Mouse (Mus musculus) heart, postnatal 0 days (tissue): ENCODE data around the gene Setd3. TPM values are rescaled to one million over a fixed set of nuclear protein-coding genes. Genes with fewer than 3 reads are reported as not detected.

Experiments
- ATAC-seq: fragments of 200-750 bp; cut with Nextera tagmentation; 2 replicates; pipeline ENCODE4 v1.8.0; 2017; ENCODE audit warnings: low read depth, moderate number of reproducible peaks, moderate library complexity; ENCODE audit not compliant: insufficient read depth
- DNase-seq: peaks from one replicate; pipeline ENCODE4 v3.0.0-alpha.2; 2016; ENCODE audit warnings: low spot score
- H3K27ac ChIP-seq: fragments of 300-500 bp; sonication (generic); 2 replicates; pipeline ENCODE4 v1.5.1; 2014; ENCODE audit warnings: low read depth, mild to moderate bottlenecking
- H3K27me3 ChIP-seq: fragments of 300-500 bp; sonication (generic); 2 replicates; pipeline ENCODE4 v1.6.1; 2014; ENCODE audit warnings: low read length, mixed read lengths; ENCODE audit not compliant: control insufficient read depth, insufficient read depth
- H3K36me3 ChIP-seq: fragments of 300-500 bp; sonication (generic); replicated peaks from 2 replicates; pipeline ENCODE4 v1.6.1; 2014; ENCODE audit warnings: low read length, mixed read lengths; ENCODE audit not compliant: control insufficient read depth, insufficient read depth
- H3K4me1 ChIP-seq: fragments of 300-500 bp; sonication (generic); 2 replicates; pipeline ENCODE4 v1.6.1; 2014; ENCODE audit warnings: antibody characterized with exemption; ENCODE audit not compliant: control insufficient read depth, insufficient read depth
- H3K4me2 ChIP-seq: fragments of 300-500 bp; sonication (generic); 2 replicates; pipeline ENCODE4 v1.6.1; 2014; ENCODE audit warnings: low read depth, mild to moderate bottlenecking, low read length, moderate library complexity
- H3K4me3 ChIP-seq: fragments of 300-500 bp; sonication (generic); 2 replicates; pipeline ENCODE4 v1.5.1; 2014; ENCODE audit warnings: low read depth, low read length
- H3K9ac ChIP-seq: fragments of 300-500 bp; sonication (generic); replicated peaks from 2 replicates; pipeline ENCODE4 v1.6.1; 2014; ENCODE audit warnings: low read depth, low read length, mixed read lengths
- H3K9me3 ChIP-seq: fragments of 300-500 bp; sonication (generic); replicated peaks from 2 replicates; pipeline ENCODE4 v1.6.1; 2016; ENCODE audit warnings: low read length; ENCODE audit not compliant: control insufficient read depth
- CTCF ChIP-seq: IDR thresholded peaks from 2 replicates; pipeline ENCODE4 v1.5.1; 2016; ENCODE audit warnings: antibody characterized with exemption, control low read depth, low read depth
- EP300 ChIP-seq: IDR thresholded peaks from 2 replicates; pipeline ENCODE4 v1.6.1; 2016; ENCODE audit warnings: antibody characterized with exemption, low read depth
- WGBS: fragments of 180-500 bp; shearing (Covaris S2); extraction: QIAGEN DNeasy Blood & Tissue Kit; methylation state at CpG from one replicate; pipeline ENCODE4 v1.1.7; 2014; 5-methylcytosine and 5-hydroxymethylcytosine counted together
- polyA plus RNA-seq: library from polyadenylated mRNA; unstranded; fragments of >200 nt; fragmentation: Nextera tagmentation; extraction: Ambion mirVana; gene quantifications from 2 replicates; pipeline ENCODE4 v1.2.1, GENCODE M21; 2015
- total RNA-seq: library from RNA; depleted of rRNA; stranded (reverse); fragments of >200 nt; gene quantifications from 2 replicates; pipeline ENCODE4 v1.2.3, GENCODE M21; 2014; ENCODE audit warnings: low replicate concordance

Setd3 gene
- total and polyA plus RNA-seq, 2 experiments from 2014 or later = 56.2 to 61.3 TPM

DNA sequence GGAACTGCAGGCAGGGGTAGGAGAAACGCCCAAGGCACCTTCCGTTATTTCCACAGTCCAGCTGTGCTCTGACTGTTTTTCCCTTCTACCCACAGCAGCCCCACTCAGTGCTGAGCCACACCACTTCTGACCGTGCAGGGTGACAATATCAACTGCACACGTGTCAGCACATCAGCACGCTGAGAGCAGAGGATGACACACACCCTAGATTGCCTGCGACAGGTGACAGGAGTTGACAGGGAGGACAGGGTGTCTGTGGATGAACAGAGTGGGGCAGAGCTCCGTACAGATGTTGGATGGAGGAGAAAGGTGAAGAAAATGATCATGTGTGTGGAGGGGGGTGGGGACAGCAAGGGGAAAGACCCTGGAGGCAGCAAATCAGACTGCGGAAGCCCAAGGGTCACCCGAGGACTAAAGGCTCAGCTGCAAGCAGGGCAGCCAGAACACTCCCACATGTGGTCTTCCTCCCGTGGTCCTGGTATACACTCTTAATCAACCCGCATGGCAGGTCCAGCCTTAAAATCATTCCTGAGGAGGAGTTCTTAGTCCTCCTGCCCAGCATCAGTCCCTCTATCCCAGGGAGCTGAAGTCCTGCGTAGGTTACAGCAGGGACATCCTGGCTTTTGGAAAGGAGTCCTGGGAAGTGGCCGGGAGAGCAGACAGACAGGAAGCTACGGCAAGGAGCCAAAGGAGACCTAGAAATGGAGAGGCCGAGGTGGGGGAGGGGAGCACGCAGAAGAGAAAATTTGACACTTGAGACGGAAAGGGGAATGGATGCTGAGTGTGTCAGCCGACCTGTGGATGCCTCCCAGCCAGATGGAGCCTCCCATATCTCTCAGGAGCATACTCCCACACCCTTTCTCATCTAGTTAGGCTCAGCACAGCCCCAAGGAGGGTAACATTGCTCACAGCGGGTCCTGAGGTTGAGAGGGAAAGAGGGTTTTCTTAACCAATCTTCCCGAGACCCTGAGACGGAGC is 108.1 kb downstream of the Setd3 start:
- peaks cover 8% of the 10 kb centered on the region for H3K27me3 ChIP-seq
- no peak for DNase-seq
- 43% methylated on average over 21 of the region's 21 CpGs for WGBS
- H3K36me3 ChIP-seq = no peaks in the 10 kb centered on the region
- no peaks in the 10 kb centered on the region for H3K4me1 ChIP-seq
- no peak overlapping the region for H3K9ac ChIP-seq
- no peak for ATAC-seq
- H3K27ac ChIP-seq = no peak overlapping the region
- no peak overlapping the region for H3K4me2 ChIP-seq
- no peaks in the 10 kb centered on the region for H3K9me3 ChIP-seq
- TF ChIP-seq CTCF (no peak), EP300 (no peak)
- H3K4me3 ChIP-seq = no peak overlapping the region

DNA sequence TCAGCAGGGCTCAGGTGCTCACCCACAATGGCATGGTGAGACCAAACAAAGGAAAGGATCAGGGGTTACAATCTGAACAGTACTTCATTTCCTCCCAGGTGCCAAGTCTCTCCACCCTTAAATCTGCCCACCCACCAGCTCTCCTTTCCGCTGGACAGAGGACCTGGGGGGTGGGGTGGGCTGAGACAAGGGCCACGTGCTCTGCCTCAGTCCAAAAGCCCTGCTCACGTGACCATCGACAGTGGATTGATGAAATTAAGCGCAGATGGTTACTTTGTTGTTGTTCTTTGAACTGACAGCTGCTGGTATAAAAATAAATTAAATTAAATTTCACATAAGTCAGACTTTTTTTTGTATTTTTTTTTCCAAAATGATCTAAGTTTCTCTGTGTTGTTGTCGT is 109.6 kb downstream of the Setd3 start:
- Histone ChIP-seq H3K4me3 (no peak overlapping the region), H3K36me3 (no peaks in the 10 kb centered on the region), H3K4me2 (no peak overlapping the region), H3K9me3 (no peaks in the 10 kb centered on the region), H3K9ac (no peak overlapping the region), H3K4me1 (no peaks in the 10 kb centered on the region), H3K27me3 (peaks cover 8% of the 10 kb centered on the region), H3K27ac (no peak overlapping the region)
- 63% methylated on average over 6 of the region's 6 CpGs for WGBS
- ATAC-seq = no peak
- DNase-seq = no peak
- no peak for TF ChIP-seq CTCF
- TF ChIP-seq EP300 = no peak

DNA sequence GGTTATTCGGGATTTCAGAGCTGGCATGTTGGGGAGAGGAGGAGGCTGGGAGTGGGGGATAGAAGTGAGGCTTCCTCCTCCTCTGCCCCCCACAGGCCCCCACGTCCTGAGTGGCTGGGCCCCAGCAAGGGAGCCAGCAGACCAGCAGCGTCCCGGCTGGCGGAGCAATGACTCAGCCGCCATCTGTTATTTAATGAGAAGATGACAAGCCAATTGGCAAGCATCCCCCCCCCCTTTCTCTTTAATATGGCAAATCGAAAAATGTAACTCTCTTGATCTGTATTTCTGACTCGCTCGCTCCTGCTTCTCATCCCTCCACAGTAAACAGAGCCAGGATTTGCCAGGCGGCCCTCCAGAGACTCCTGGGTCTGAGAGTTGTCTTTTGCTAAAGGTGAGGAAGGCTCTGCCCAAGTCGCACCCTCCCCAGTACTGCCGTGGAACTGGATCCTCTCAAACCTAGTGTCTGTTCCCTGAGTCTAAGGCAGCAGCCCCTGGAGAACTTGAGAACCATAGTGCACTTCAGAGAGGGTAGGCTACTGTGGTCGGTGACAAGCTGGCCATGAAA is 111.2 kb downstream of the Setd3 start:
- no peak overlapping the region for H3K27ac ChIP-seq
- WGBS = 68% methylated on average over 13 of the region's 13 CpGs
- no peak overlapping the region for H3K4me3 ChIP-seq
- no peaks in the 10 kb centered on the region for H3K36me3 ChIP-seq
- TF ChIP-seq EP300 = no peak
- TF ChIP-seq CTCF = no peak
- H3K4me1 ChIP-seq = no peaks in the 10 kb centered on the region
- H3K4me2 ChIP-seq = no peak overlapping the region
- H3K9ac ChIP-seq = no peak overlapping the region
- ATAC-seq (no peak), DNase-seq (no peak)
- peaks cover 8% of the 10 kb centered on the region for H3K27me3 ChIP-seq
- H3K9me3 ChIP-seq = no peaks in the 10 kb centered on the region

DNA sequence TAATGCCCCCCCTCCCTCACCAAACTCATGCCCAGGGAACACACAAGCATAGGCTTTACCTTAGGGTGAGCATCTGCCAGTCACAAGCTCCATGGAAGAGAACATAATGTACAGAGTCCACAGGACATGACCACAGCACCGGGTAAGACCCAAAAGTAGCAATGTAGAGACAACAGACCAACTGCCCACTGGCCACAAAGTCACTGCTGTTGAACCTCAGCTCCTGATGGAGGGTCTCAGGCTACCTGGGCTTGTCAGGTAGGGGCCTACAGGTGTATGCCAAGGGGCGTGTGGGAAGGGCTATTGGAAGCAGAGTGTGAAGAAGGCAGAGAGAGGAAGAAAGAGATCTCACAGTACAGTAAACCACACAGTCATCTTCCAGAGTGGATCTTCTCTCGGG is 111.9 kb downstream of the Setd3 start:
- no peak for ATAC-seq
- no peaks in the 10 kb centered on the region for H3K4me1 ChIP-seq
- no peak overlapping the region for H3K9ac ChIP-seq
- no peak overlapping the region for H3K27ac ChIP-seq
- H3K9me3 ChIP-seq = no peaks in the 10 kb centered on the region
- no peak overlapping the region for H3K4me2 ChIP-seq
- peaks cover 8% of the 10 kb centered on the region for H3K27me3 ChIP-seq
- TF ChIP-seq EP300 (no peak), CTCF (no peak)
- DNase-seq = no peak
- no peak overlapping the region for H3K4me3 ChIP-seq
- WGBS = 68% methylated on average over 3 of the region's 3 CpGs
- H3K36me3 ChIP-seq = no peaks in the 10 kb centered on the region

DNA sequence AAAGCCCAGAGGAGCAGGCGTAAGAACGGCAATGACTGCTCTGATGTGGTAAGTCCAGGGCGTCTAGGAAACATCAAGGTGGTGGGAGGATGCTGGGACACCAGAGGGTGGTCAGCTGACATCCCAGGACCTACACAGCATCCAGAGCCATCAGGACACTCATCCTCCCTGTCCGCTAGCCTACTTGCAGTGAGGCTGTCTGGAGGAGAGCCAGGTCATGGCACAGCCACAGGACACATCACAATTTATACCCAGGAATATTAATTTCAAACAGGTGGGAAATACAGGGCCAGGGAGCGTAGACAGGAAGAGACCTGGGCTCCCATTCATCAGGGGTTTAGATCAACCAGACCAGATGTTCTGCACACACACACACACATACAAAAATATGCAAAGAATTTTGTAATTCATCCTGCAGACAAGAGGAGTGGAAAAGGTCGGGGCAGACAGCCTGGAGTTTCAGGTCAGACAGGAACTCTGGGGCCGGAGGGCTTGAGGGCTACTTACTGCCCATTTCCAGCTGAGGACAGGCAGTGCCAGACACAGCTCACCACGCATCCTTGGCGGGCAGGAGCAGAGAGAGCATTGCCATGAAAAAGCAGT is 114.6 kb downstream of the Setd3 start:
- ATAC-seq (no peak), DNase-seq (no peak)
- Histone ChIP-seq H3K27ac (no peak overlapping the region), H3K36me3 (no peaks in the 10 kb centered on the region), H3K9ac (no peak overlapping the region), H3K4me2 (no peak overlapping the region), H3K9me3 (no peaks in the 10 kb centered on the region), H3K27me3 (peaks cover 4% of the 10 kb centered on the region; the same call in 1 of the 2 replicates), H3K4me3 (no peak overlapping the region), H3K4me1 (no peaks in the 10 kb centered on the region)
- TF ChIP-seq CTCF (no peak), EP300 (no peak)
- WGBS = 57% methylated on average over 9 of the region's 9 CpGs
